Mouse (Mus musculus) spleen, postnatal 14 days (tissue): ENCODE results near the gene Net1.
"Not testable (repeated sequence)": the region's sequence is repeated elsewhere in the genome, so short reads cannot be mapped to it uniquely, and the experiment has no call there.

Experiments used
- DNase-seq, 2 experiments: peaks; one replicate each; pipeline ENCODE4 v3.0.0; 2021 to 2022; ENCODE audit warnings: low spot score in 2 of 2

Gene Net1

DNA sequence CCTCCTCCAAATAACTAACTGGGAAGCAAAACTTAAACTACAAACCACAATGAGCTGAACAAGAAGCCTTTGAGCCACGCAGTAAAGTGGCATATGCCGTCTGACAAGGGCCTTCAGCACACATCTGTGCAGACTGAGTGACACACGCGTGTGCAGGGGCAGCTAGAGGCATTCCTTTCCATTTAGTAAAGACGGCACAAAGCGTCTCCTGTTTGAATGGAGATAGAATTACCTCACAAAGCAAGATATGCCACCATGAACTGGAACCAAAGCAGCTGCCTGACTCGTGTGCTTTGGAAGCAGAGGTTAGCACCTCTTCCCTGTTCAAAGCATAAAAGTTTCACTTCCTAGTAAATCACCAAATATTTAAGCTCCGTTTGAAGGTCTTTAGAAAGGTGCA, 28.0 kb downstream of the Net1 start:
- no peak for DNase-seq

DNA sequence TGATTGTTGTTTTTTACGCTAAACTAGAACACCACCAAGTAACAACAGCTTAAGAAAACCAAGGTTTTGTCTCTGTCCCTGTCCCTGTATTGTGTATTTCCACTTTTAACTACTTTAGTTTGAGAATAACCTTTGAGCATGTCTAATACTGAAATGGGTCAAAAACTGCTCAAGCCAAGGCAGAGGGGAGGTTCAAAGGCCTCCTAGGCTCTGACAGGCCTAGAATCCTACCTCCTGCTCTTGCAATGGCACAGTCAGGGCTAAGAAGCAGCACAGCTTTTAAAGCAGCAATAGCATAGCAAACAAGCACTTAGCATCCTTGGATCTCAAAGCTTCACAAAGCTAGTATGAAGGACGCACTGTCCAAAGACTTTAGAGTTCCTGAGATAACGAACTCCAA, 28.9 kb downstream of the Net1 start:
- no peak for DNase-seq

DNA sequence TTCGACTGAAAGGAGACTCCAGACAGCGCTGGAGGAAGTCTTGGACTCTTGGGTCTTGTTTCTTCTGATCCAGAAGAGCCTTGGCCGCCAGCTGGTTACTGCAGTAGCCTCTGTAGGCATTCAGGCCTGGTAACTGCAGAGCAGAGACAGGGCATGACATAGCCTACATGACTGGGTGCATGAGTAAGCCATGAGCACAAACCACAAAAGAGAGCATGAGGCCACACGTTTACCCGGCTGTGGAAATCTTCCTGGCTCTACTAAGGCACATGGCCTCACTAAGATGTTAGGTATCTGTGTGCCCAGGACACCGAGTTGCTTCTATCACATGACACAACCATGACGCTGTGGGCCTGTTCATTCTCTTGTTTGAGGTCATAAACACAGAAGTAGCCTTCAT, 31.4 kb downstream of the Net1 start:
- no peak for DNase-seq

DNA sequence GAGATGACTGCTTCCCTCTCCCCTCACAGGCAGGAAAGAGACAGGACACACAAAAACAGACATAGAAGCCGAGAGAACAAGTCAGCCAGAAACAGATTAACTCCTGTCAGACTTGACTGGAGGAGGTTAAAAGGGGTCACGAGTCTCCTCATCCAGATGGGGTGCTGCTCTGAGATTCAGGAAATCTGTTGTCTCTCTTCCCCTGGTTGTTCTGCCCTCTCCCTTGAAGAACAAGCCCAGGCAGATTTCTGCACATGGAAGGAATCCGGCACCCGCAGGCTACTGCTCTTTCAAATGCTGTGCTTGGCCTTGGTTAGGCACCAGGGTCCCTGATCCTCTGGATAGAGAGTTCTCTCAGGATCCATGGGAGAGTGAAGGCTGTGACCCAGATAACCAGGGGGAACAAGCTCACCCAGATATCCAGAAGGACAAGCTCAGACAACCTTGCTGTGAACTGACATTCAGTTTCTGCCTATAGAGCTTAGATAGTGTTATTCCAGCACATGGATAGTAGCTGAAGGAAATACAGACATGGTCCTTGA, 40.3 kb downstream of the Net1 start:
- DNase-seq, result no peak

DNA sequence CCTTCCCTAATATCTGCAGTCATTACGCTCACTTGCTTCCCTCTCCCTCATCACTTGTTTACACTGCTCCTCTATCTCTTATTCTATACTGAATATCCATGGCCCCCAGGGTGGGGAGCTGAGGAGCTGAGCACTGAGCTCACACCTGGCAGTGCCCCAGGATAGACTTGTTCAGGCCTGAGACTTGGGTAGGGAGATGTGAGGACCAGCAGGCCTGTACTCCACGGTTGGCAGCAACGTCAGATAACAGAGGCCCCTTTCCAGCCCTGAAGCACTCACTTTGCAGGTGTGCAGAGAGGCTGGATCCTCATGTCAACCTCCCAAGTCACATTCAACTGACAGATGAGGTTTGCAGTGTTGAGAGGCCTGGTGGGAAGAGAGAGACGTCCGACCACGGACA, 40.8 kb downstream of the Net1 start:
- no peak for DNase-seq

DNA sequence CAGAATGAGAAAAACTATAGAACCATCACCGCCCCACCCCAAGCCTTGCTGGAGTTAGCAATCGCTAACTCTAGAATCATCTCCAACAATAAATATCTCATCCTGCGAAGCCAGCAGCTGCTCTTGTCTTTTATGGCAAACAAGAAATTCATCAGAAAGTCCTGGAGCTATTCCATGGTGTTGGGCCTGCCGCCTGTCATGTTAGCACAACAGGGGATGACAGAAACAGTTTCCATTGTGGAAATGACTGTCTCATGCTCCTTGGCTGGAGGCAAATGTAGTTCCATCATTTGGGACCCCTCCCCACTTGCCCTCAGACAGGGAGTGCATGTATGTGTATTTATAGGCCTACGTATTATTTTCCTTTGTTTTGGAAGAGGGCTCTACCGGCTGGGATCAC, 41.6 kb downstream of the Net1 start:
- no peak for DNase-seq

DNA sequence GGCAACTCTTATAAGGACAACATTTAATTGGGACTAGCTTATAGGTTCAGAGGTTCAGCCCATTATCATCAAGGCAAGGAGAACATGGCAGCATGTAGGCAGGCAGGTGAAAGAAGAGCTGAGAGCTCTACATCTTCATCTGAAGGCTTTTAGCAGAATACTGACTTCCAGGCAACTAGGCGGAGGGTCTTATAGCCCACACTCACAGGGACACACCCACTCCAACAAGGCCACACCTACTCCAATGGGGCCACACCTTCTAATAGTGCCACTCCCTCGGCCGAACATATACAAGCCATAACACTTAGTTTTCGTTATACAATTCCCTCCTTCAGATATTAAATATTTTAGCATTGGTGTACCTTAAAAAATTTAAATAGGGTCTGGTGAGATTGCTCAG, 45.2 kb downstream of the Net1 start:
- no peak for DNase-seq

DNA sequence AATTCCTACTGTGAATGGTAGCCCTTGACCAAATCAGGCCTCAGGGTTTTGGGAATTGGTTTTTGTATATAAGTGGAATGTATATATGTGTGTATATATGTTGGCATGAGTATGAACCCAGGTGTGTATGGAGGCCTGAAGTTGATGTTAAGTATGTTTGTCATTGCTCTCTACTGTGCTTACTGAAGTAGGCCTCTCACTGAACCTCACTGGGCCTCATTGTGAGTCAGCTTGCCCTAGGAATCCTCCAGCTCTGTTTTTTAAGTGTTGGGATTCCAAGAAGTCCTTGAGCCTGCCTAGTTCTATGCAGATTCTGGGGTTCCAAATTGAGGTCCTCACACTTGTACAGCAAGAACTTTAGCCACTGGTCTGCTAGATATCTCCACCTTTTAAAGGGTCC, 48.1 kb downstream of the Net1 start:
- DNase-seq, result no peak

DNA sequence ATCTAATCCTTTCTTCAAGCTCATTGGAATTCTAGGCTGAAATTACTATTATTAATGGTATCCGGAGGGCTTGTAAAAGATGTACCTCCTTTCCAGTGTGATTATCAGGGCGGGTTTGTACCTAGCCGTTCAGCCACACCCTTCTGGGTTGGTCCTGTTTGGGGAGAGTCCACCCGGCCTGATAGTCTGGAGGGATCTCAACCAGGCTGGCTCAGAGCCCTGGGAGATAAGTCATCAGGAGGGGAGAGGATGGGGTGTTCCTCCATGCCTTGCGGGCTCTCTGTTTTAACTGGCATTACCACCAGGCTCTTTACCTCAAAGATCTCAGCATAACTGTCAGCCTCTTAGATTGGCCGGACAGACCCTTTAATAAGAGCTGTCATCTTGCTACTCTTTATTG, 50.9 kb downstream of the Net1 start:
- peak in 1 of 2 experiments; percentile 25 for DNase-seq

DNA sequence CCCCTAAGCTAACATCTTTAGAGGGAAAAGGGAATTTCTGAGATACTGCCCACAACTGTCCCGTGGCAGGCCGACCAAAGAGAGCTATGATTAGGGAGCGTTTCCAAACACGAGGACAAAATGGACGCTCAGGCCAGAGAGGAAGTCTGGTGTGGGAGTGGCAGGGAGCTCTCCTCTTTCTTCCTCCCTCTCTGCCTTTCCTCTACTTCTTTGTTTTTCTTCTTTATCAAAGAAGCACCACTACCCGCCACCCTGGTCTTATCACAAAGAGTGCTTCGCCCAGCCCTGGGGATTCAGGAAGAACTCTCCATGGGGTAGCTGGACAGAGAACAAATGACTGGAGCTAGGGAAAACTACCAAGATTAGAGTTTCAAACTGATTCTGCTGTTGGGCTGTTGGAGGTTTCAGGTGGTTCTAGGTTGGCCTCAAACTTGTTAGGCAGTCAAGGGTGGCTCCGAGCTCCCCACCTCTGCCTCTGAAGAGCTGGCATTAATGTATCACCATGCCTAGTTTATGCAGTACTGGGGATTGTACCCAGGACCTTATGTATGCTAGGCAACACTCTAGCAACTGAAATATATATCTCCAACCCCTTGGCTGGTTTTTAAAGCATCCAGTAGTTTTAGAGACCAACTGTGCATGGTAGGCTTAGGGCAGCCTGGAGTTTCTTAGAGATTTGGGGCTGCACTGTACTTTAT, 51.5 kb downstream of the Net1 start:
- no peak for DNase-seq

DNA sequence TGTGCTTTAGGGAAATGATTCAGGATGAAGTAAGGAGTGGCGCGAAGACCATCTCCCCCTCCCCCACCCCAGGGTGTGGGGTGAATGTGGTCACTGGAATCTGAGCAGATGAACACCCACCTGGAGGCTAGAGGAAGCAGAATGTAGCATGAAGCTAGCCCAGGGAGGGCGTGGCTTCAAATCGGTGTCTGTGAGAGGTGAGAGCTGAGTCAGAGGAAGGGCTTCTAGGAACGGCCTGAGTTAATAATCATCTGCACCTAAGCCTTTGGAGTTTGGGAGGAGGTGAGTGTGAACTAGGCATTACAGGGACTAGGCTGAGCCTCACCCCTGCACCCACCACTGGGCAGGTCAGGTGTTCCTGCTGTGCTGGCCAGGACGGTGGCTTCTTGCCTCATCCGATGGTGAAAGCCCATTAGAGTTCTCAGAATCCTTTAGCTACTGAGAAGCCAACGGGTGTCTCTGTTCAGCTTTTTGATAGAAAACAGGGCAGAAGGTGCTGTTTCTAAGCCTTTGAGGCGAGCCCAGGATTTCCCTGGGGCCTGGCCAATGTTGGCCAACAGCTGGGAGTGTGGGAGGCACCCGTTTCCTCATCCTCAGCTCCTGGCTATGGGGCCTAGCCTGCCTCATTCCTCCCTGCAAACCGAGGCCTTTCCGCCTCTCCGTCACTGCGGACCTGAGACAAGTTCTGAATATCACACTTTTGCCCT, 52.2 kb downstream of the Net1 start:
- DNase-seq, result no peak

DNA sequence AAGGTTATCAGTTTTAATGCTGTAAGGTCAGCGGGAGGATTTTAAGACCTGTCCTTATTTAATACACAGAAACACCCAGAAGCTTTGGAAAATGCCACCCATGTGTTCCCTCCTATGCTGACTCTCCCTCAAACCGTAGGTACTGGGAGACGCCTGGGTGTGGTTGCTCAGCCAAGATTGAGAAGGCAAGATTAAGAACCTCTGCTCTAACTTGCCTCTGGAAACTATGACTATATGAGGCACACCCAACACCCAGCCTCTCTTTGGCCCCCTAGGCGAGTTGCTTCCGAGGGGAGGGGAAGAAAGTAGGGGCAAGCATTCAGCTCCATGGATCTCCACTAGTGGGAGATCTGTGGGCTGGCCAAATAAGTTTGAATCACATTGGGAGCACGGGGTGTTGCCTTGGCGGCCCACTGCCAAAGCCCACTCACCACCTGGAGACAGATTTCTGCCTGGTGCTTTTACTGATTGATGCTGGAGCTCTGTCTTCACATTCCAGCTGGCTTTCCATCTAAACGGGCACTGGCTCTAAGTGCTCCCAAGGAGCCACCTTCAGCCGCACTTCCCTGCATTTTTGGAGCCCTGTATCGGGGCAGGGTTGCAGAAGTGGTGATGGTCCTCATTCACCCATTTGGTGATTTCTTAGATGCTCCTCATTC, 55.0 kb downstream of the Net1 start:
- DNase-seq, result no peak

DNA sequence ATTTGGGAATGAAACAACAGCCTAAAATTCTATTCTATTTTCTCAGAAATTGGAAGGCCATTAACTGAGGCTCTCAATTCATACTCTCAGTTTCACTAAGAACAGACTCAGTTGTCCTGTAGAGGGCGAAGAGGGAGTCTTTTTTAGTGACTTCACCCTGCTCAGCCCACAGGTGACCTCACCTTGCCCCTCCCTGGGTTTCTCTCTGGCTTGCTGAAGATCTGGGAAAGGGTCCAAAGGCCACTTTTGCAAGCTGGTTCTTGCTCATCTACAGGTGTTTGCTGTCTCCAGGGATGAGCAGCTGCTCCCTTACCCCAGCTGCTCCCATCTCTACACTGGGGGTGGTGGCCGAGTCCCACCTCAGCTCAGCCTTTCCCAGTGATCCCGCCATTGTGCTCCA, 55.7 kb downstream of the Net1 start:
- no peak for DNase-seq

DNA sequence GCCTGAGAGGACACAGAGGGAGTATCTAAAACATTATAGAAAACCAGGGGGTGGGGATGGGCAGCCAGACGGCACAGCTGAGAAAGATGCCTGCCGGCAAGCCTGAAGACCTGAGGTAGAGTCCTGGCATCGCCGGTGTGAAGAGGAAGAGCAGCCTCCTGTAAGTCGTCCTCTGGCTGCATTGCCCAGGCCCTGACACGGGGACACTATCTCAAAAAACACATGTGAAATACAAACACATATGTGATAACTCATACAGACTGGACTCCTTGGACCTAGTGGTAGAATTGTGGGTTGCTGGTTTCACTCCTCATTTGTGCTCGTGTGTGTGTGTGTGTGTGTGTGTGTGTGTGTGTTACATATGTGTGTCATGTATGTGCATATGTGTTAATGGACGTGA, 56.8 kb downstream of the Net1 start:
- no peak for DNase-seq

DNA sequence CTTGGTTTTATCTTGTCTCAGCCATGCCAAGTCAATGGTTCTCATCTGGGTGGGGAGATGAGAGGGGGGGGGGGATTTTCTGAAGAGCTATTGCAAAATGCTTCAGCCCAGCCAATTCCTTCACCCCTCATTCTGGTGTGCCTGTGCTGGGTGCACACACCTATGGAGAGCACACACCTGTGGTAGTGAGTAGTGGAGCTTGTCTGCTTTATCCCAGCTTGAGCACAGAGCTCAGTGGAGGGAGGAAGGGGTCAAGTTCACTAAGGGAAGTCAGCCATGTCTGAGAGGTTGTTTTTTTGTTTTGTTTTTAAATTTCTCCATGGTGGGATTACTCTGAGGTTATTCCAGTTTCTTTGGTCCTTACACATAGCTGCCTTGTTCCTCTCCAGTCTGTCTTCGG, 61.8 kb downstream of the Net1 start:
- no peak for DNase-seq

DNA sequence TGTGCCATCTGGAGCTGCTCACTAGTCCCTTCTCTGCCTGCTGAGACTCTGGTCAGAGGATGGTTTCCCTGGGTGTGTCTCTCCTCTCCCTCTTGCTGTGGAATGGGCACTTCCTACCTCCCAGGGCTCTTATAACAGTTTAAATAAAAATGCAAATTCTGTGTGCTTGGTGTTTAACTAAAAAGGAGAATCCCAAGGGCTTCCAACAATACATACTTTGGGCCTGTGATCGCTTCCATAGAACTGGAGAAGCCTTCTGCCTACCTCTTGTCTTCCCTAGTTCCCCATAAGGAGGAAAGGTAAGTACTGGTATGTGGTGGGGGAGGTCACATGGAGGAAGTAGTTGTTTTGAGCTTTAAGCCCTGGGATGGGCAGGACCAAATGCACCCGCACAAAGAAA, 63.2 kb downstream of the Net1 start:
- no peak for DNase-seq

DNA sequence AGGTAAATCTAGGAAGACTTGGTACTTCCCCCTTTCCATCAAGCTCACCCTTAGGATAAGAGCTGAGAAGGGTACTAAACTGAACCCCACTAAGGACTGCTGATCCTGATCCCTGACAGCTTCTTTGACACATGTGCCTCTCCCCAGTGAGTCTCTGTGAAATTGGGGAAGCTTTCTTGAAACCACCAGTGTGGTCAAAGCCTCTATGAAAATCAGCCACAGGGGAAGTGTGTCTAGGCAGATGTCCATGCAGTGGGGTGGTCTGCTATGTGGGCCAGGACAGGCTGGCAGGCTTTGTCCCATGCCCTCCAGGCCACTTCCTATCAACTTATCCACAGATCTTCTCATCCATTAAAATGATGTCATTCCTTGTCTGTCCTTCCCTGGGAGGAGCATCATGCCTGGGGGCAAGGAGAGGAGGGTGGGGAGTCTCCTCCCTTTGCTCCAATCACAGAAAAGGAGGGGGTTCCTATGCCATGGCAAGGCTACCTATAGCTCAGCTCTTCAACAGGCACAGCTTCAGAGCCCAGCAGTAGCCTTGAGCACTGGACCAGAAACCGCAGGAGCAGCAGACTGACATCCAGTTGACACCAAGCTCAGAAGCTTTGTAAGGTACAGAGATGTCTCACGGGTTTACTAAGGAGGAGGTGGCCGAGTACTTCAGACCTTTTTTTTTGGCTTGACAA, 64.2 kb downstream of the Net1 start, which contains the start of gene Calm5:
Gene Calm5 (plus strand): TSS at position 526 of the 686 bp plus-strand sequence.
- DNase-seq, result not testable (repeated sequence)

DNA sequence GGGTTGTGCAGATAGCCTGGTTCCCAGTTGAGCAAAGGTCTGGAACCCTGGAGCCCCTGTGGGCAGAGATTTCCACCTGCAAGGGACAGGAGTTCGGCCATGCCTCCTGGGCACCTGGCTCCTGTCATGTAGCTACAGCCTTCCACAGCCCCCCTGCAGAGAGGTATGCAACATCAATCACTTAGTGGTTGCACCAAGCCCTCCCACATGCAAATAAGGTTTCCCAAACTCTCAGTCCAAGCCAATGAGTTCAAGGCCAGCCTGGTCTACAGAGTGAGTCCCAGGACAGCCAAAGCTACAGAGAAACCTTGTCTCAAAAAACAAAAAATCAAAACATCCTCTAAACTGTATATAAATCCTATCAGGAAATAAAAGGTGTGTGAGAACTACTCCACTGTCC, 67.7 kb downstream of the Net1 start:
- DNase-seq, result no peak

DNA sequence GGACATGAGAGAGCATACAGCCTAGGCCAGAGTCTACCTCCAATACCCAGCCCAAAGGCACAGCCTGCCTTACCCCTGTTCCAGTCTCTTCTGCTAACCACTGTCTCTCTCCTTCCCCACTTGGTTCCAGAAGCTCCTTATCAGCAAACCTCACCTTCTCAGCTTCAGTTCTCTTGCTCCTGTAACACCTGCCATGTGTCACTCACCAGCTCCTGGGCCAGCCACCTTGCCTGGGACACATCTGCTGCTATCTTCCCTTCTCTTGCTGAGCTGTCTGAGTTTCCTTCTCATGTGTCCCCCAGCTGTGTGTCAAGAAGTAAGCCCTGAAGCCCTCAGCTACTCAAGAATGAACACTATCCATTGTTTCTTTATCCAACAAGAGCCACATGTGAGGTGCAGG, 77.4 kb downstream of the Net1 start:
- not testable (repeated sequence) for DNase-seq

DNA sequence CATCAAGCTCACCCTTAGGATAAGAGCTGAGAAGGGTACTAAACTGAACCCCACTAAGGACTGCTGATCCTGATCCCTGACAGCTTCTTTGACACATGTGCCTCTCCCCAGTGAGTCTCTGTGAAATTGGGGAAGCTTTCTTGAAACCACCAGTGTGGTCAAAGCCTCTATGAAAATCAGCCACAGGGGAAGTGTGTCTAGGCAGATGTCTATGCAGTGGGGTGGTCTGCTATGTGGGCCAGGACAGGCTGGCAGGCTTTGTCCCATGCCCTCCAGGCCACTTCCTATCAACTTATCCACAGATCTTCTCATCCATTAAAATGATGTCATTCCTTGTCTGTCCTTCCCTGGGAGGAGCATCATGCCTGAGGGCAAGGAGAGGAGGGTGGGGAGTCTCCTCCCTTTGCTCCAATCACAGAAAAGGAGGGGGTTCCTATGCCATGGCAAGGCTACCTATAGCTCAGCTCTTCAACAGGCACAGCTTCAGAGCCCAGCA, 80.7 kb downstream of the Net1 start, which contains the start of gene Calm4:
Gene Calm4 (plus strand): TSS at position 446 of the 496 bp plus-strand sequence.
- DNase-seq, result not testable (repeated sequence)

DNA sequence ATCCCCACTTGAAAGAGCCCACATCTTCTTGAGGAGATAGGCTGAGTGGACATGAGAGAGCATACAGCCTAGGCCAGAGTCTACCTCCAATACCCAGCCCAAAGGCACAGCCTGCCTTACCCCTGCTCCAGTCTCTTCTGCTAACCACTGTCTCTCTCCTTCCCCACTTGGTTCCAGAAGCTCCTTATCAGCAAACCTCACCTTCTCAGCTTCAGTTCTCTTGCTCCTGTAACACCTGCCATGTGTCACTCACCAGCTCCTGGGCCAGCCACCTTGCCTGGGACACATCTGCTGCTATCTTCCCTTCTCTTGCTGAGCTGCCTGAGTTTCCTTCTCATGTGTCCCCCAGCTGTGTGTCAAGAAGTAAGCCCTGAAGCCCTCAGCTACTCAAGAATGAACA, 84.4 kb downstream of the Net1 start:
- DNase-seq, result not testable (repeated sequence)

DNA sequence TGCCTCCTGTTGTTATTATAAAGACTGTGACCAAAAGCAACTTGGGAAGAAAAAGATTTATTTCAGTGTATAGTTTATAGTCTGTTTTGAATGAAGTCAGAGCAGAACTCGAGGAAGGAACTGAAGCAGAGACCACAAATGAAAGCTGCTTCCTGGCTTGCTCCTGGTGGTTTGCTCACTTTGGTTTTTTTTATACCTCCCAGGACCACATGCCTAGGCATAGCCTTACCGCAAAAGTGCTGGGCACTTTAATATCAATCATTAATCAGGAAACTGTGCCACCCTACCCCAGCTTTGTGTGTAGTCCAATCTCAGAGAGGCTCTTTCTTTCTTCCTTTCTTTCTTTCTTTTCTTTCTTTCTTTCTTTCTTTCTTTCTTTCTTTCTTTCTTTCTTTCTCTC, 85.6 kb downstream of the Net1 start:
- DNase-seq, result no peak
